Mouse (Mus musculus) adrenal gland, adult 8-10 months (tissue): ENCODE data around the gene Themis. TPM values are rescaled to one million over a fixed set of nuclear protein-coding genes. Genes with fewer than 3 reads are reported as not detected.

Experiments
- DNase-seq: peaks from one replicate; pipeline ENCODE4 v3.0.0; 2022
- total RNA-seq, 4 experiments: library from RNA; stranded (reverse); gene quantifications; 2 replicates each; pipeline ENCODE4 v1.2.4; 2022

Gene Themis
- total RNA-seq, 4 experiments from 2014 or later = 0.06 to 0.65 (median 0.25) TPM

DNA sequence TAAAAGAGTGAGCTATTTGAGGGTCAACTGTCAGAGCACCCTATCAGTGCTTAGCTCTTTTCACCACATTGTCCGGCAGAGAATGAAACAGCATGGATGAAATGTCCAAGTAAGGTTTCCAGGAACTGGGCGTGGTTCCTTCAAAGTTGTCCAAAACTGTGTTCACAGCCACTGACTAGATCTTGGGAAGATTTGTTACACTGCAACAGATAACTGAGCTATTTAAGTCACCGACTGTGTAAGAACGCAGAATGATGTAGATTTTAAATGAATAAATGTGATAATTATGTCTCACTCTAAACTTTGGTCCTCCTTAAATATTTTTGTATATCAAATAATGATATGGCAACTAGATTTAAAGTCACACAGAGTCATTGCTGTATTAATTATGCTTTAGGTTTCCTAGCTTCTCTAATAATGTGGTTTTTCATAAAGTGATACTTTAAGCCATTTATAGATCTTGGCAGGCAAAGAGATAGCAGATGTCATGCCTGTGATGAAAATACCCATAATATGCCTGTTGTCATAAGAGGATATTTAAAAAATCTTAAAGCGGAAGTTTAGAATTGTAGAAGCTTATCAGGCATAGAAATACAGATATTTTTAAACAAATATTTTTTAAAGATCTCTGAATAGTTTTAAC lies 143.9 kb downstream of the Themis start:
- DNase-seq = no peak

DNA sequence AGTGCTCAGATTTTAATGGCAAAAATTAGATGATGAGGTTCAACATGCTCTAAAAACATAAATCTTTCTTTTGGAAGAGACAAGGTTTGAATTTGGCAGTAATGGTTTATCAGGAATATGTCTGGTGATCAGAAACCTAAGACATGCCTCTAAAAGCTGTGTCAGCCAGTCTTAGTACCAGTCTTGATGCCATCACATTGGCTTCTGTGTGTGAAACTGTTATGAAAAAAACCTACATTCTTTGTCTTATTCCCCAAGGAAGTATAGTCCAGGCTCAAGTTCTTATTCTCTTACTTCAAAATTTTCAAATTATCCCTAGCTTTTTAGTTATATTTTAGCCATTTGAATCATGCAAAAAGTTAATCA lies 144.4 kb downstream of the Themis start:
- DNase-seq = no peak

DNA sequence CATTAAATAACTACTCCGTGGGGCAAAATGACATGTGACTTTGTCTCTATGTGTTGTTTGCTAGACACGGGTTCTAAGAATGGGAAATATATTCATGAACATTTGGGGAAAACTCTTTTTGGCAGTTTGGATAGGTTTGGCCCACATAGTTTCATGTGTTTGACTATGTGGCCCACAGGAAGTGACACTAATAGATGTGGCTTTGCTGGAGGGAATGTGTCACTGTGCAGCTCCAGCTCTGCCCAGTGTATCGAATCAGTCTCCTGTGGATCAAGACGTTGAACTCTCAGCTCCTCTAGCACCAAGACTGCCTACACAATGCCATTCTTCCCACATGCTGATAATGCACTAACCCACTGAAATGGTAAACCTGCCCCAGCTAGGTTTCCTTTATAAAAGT lies 148.0 kb downstream of the Themis start:
- no peak for DNase-seq

DNA sequence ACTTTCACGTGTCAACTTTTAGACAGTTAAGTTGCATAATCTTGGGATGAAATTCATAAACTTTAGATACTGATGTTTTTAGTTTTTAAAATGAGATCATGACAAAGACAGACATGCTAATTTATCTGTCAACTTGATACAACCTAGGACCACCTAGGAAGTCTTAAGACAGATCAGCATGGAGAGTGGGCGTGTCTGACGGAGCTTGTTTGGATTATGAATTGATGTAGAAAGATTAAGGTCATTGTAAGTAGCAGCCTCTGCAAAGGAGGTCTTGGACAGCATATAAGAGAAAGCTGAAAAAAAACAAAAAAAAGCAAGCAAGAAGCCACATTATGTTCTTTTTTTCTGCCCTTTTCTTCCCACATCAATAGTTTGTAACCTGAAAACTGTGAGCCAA lies 154.2 kb downstream of the Themis start:
- no peak for DNase-seq

DNA sequence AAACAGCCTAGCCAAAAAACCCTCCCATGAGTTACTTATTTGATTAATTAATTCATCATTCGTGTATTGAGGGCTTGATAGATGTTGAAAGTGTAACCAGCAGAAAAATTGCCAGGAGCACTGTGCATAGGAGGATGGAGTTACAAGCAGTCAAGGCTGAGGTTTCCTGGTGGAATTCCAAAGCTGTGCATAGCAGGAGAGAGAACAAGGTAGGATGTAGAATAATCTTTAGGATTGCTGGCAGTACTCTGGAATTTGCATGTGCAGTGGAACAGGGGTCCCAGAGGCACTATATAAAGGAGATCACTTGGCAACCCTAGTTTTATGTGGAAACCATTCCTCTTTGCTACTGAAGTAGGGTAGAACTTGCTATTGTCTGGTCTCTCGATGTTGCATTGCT lies 174.4 kb downstream of the Themis start:
- no peak for DNase-seq

DNA sequence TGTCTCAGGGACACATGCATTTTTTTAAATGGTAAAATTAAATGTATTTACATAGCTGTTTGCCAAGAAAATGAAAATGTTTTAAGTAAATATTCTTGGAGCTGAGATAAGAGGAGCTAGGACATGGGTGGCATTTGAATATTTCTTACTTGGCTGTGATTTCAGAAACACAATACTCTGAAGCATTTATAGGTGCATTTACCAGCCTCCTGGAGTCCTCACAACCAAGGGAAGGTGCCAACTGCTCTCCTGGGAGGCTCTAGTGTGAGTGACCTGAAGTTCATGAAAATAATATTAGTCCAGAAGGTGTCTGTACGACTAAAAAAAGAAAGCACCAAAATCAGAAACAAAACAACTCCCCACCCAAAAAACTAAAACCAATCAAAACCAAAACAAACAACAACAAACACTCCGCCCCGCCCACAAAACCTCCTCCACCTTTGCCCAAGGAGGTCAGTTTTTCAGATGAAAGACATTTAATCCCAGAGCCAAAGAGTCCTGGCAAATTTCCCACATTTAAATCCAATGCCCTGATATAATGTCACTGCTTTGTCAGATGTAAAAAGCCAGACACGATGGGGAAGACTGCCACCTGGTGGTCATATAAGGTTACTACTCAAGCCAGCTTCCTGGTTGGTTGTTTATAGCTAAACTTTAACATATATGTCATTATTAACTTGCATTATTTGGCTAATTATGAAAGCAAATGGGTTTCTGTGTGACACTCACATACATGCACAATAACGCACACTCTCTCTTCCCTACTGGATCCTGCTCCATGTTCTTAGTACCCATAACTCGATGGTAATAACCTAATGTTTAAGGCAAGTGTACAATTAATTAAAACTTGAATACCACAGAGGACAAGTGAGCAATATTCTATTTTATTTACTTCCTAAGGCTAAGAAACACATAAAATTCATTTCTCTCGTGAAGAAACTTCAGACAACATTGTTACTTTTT lies 175.9 kb downstream of the Themis start:
- no peak for DNase-seq

DNA sequence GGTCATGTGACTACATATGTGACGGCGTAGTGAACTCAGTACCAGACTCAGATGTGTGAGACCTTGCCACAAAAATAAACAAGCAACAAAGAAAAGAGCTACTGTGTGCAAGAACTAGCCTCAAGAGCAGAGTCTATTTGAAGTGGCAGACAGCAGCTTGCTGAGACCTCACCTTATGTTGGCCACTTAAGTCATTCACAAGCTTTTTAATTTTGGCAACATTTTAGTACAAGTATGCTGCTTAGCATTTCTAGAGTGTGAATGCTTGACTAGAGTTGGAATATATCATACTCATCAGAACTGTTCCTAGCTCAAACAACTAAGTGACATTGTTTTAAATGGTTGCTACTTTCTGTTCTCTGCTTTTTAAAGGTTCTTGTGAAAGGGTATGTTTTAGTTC lies 188.0 kb downstream of the Themis start:
- no peak for DNase-seq

- no peak for DNase-seq
Measured at GRCm38 (mm10) chr10:28870580-28871354, 202.6 kb downstream of the Themis start.

- DNase-seq = no peak
Measured at GRCm38 (mm10) chr10:28874605-28875004, 206.4 kb downstream of the Themis start.

GRCm38 (mm10) chr10:28887643-28888042 lies 219.5 kb downstream of the Themis start:
- no peak for DNase-seq

DNA sequence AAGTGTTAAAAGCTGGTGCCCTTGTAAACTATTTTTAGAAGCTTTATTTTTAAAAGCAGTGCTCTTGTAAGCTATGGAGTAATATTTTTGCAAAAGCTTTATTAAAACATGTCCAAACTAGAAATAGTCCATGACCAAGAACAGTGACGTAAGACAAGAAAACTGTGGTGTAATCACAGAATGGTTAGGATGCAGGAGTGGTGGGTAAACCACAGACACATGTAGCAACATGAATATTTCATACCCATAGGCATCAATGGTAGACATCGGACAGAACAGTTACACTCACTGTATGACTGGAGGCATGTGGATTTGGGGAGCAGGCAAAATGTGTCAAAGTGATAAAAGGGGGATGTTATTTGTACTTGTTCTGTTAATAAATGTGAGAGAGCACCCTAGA lies 222.7 kb downstream of the Themis start:
- no peak for DNase-seq

DNA sequence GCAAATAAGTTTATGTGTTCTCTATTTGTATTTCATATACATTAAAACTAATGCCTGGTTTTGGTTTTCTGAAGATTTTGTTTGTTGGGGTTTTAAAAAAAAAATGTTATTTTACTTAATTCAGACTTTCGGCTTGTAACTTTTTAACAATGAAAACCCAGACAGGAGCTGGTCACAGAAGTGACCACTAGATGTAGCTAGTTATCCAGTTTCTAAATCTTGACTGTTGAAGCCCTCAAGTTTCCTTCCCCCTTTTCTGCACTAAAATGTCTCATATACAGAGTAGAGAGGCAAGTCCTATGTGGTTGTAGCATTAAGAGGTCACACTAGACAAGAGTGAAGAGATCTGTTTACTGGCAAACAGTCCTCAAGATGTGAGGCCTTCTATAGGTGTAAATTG lies 230.2 kb downstream of the Themis start:
- DNase-seq = no peak
